Mouse (Mus musculus) telencephalon, adult 2 months (tissue): ENCODE measurements at regions not wholly inside any gene's neighbourhood (a gene's known extent, or its start where the extent isn't known, plus 50 kb on each side); places are given as distances from the start of the nearest gene placed in this dataset.
A peak's percentile ranks its signal among the peaks of the same experiment; 100 is the strongest.
"Not testable (repeated sequence)": the region's sequence is repeated elsewhere in the genome, so short reads cannot be mapped to it uniquely, and the experiment has no call there.

Source experiments
- DNase-seq: peaks from one replicate; pipeline ENCODE4 v3.0.0-alpha.2; 2011; ENCODE audit warnings: low read depth, low spot score

DNA sequence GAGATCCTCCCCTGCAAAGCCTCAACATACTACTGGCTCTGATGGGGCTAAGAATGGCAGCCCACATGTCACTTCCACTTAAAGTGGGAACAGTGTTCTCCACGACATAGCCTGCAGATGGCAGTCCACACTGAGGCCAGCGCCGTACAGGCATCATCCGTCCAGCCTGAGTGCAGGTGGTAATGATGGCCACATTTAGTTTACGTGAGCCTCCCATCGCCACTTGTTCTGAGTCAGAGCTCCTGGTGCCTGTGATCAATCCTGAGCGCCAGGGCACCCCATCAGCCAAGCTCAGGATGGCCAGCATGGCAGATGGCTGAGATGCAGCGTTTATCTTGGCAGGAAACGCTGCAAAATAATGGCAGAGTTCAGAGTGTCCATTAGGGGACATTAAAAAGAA lies 159.6 kb downstream of the Adgrd1 start:
- DNase-seq = no peak

DNA sequence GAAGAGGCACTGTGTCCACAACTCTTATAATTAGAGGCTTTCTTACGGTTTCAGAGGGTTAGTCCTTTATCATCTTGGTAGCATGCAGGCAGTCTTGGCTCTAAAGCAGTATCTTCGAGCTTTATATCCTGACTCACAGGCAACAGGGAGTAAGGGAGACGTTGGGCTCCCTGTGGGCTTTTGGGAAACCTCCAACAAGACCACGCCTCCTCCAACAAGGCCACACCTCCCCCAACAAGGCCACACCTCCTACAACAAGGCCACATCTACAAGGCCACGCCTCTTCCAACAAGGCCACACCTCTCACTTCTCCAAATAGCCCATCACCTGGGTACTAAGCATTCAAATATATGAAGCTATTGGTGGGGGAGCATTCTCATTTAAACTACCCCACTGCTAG lies 160.7 kb downstream of the Adgrd1 start:
- no peak for DNase-seq

DNA sequence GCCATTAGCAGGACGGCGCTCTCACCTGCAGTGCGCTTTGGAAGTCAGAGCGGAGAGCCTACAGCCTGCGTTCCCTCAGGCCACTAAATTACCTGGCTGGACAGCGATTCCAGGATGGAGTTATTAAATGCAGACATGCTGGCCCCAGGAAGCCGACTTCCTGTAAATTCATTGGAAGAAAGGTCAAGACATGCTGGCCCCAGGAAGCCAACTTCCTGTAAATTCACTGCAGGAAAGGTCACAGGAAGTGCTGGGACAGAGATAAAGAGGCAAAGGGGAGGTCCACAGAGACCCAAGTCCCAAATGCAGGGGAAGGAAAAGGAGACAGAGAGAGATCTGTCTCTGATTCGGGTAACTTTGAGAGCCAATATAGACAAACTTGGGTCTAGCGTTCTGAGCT lies 164.1 kb downstream of the Adgrd1 start:
- DNase-seq = no peak

DNA sequence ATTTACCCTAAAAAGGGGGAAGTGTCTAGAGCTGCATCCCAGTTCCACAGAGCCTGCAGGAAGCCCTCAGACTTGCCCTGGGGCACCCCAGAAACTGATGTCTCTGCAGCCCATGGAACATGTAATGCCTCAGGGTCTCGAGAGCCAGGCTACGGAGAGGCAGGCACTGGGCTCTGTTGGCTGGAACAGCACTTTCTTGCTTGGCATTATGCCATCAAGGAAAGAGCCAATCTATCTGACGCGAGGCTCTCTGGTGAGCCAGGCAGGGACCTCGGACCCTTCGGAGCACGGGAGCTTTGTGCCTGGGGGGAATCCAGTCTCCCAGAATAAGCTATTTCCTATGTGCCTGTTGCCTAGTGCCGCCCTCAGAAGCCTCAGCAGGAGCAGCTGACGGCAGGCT lies 166.6 kb downstream of the Adgrd1 start:
- no peak for DNase-seq

DNA sequence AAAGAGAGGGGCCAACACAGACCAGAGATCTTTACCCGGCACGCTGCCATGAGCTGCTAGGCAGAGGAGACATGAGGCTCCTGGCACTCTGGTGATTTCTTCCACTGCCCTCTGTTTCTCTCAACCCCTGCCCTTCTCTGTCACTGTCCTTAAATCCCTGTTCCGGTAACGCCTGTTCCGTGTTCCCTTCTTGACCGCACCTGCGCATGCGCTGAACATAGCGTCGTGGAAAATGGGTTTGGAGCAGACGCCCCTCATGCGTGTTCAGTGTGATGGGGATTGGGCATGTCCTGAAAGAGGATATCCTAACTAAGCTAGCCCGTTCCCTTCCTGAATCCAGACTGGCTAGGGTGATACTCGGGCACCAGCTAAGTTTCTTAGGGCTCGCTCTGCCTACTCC lies 167.8 kb downstream of the Adgrd1 start:
- no peak for DNase-seq

DNA sequence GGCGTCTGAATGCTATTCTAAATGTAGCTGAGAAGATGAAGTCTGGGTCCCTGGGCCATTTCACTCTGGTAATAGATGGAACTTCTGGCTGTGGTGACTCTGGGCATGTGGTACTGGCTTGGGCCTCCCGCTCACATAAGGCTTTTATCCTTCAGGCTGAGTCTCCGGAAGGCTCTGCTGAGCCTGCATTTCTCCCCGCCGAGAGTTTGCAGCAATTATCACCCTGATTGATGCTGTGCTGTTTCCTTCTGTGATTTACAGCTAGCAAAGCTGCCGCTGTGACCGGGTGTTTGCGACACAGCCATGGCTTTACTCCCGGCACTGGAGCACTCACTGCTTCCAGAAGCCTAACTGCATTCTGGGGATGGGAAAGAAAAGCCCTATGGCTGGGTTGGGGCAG lies 171.9 kb downstream of the Adgrd1 start:
- peak; percentile 31 for DNase-seq

DNA sequence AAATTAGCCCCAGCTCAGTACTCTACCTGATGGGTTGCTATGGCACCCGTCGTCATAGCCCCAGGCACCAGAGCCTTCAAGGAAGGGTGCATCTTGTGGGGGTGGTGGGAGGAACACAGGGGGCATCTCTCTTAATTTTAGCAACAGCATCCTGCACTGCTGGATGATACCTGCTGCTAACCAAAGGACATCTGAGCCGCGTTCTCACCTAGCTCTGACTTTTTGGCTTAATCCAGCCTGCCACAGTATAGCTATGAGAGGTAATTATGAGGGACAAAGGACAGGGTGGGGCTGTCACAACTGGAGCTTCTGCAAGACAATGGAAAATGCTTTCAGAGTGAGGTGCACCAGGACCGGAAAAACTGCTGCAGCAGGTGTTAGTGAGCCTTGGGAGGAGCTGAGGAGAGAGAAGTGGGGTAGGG lies 173.5 kb downstream of the Adgrd1 start:
- DNase-seq = no peak

DNA sequence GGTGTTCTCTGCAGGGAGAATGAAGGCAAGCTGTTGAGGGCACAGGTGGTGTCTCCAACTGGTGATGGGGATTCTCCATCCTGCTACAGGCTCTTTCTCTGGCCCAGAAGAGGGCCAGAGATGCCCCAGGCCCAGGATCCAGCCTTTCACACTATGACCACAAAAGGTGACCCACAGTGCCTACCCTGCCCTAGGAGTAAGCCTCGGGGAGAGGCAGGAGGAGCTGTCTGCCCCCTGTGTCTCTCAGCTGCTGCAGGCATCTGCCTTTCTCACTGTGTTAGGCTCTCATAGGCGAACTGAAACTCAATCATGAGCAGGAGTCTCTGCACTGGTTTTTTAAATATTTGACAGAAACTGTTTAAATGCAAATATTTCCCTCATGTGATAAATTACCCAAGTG lies 184.9 kb downstream of the Adgrd1 start:
- DNase-seq = no peak

DNA sequence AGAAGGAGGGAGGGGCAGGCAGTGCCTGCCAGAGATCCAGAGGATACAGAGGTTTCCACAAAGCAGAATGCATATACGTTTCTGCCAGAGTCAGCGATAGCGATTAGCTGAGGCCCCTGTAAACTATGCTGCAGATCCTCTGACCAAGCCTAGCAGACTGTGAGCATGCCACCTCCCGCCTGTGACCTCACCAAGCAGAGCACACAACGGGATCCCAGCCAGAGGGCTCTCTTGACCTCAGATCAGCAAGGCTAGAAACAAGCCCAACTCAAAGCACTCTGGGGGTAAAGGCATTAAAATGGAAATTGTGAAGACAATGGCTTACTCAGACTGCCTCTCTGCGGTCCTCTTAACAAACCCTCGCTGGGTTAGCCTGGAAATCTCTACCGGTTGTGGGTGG lies 185.6 kb downstream of the Adgrd1 start:
- DNase-seq = no peak

DNA sequence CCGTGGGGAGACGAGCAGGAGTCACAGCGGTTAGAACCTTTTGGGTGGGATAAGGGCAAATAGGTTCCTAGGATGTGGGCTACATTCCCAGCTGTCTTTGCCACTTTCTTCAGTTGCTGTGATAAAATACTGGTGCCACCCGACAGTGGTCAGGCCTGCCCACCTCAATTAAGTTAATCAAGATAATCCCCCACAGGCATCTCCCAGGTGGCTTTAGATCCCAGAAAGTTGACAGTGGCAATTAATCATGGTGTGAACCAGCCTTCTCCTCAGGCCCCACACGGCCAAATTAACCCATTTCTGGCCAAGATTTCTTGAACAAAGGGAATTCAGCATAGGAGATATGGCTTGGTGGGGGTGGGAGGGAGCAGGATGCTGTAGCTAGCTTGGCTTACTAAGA lies 186.3 kb downstream of the Adgrd1 start:
- DNase-seq = no peak

DNA sequence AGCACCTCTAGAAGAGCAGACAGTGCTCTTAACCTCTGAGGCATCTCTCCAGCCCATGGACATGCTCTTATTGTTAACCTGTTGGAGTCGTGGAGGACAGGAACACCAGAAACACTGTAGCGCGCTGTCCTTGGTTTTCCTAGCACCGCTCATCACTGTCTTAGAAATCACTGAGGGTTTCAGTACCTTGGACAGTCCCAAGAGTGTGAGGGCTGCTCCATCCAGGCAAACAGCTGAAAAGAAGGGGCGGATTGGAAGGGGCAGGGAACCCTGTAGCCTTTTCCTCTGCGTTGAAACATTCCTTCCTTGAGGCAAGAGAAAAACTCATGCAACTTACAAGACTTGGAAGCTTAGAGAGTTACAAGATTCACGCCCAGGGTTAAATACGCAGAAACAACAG lies 190.9 kb downstream of the Adgrd1 start:
- no peak for DNase-seq

DNA sequence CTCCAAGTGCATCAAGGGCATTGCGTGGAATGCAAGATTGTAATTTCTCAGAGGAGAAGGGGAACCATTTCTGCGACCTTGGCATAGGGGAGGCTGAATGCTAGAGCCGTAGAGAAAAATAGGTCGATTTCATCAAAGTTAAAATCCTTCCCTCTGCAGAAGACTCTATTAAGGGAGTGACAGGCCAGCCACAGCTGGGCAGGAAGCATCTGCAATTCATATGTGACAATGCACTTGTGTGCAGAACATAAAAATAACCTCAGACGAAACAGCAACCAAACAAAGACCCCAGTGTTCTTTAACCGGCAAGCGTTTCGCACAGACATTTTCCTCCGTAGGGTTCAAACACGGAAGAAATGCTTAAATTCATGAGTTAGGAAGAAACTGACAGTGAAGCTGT lies 196.3 kb downstream of the Adgrd1 start:
- DNase-seq = not testable (repeated sequence)

DNA sequence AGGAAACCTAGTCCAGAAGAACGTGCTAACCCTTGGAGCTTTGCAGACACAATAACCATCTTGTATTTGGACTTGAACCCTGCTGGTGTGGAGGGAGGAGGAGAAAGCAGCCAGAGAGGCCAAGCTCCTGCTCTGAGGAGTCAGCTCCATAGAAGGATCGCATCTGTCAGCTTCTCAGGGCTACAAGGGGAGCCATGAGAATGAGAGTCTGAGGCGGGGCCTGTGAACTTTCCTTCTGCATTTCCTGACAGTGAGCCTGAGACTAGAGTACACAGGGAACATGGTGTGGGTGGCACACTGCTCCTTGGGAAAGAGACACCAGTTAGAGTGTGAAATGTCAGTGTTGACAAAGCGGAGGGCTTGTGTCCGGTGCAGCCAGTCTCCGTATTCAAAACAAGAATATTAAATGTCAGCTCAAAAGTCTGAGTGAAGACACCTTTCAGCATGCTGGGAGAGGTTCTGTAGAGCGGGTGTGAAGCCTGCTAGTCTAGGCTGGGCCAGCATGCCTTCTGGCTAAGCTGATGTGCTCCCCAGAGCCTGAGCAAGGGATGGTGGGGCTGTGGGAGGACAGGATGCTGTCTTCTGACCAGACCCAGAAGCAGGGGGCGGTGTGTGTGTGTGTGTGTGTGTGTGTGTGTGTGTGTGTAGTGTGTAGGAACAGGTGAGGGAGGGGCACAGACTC lies 198.5 kb downstream of the Adgrd1 start:
- peak; percentile 6 for DNase-seq

DNA sequence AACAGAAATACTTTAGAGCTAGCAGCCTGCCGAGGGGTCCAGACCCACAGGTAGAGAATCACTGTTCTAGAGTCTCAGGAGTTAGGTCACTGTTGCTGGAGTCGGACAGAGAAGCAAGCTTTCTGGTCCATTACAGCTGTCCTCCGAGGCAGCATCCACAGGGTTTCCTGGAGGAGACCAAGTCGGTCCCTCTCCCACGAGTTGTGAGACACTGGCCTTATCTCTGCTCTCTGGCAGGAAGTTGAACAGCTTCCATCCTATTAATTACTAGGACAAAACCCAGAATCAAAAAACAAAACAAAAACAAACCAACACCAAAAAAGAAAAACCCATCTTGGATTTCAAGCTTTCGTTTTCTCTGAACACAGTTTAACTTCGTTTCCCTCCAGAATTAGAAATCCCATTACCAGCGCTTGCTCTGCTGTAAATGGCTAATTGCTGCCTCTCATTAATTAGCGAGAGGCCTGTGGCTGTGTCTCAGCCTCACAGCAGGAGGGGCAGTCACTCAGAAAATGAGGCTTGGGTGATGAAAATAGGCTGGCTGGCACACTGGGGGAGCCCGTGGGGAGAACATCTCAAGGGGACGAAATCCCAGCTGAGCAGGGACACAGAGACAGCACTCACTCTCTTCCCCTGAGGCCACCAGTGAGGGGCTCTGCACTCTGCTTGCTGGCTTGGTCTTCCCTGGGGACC lies 201.3 kb downstream of the Adgrd1 start:
- DNase-seq = peak; percentile 9

DNA sequence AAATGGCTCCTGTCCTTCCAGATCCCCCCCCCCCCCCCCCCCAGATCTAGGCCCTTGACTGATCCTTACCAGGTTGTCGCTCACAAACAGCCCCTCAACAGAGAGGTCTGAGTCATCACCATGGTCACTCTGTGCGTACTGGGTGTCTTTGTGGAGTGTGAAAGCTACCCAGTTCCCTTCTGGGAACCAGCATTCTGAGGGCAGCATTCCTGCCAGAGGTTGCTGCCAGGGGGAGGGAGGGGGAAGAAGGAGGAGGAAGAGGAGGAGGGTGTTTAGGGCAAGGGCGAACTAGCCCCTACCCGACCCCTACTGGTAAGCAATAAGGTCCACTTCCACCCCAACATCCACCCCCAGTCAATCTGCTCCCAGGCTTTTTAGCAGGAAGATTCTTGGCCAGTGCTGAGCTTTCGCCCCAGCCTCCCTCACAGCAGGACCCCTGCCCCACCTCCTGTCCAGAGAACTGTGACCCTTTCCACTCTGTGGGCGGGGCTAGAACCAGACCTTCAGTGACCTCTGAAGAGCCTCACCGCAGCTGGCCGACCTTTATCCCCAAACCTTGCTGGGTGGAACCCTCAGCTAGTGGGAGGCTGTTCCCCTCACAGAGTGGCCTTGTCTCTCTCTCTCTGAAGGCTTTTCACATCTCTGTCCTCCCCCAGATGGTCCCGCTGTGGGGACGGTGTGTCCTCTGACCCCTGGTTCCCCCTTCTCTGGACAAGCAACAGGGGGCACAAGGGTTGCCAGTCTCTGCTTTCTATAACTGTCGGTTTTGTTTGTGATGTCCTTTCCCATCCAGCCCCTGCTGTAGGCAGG lies 202.2 kb upstream of the Sfswap start:
- DNase-seq = no peak

DNA sequence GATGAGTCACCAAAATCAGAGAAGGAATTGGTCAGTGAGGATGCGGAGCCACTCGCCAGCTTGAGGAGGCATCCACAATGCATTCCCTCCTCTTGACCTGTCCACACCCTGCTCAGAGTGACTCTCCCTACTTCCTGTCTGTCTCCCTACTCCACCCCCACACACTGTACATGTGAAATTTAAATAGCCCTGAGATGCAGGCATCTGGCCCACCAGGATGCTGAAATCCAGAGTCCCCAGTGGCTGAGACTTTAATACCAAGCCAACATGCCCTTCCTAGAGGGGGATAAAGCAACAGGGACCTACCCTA lies 201.6 kb upstream of the Sfswap start:
- no peak for DNase-seq

DNA sequence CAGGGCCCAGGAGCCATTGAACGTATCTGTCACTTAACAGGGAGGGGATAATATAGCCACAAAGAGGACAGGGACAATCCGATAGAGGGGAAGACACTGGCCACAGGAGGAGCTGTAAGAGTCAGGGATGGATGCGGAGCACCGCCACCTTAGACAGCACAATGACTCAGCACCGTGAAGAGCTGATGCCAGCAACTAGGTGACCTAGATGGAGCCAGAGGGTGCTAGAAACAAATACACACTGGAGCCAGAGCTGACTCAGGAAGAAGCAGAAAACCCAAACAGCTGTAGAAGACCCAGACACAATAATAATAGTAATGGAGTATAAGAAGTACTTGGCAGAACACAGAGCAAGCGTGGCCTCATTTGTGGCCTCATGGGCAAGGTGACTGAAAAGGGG lies 200.6 kb upstream of the Sfswap start:
- no peak for DNase-seq

DNA sequence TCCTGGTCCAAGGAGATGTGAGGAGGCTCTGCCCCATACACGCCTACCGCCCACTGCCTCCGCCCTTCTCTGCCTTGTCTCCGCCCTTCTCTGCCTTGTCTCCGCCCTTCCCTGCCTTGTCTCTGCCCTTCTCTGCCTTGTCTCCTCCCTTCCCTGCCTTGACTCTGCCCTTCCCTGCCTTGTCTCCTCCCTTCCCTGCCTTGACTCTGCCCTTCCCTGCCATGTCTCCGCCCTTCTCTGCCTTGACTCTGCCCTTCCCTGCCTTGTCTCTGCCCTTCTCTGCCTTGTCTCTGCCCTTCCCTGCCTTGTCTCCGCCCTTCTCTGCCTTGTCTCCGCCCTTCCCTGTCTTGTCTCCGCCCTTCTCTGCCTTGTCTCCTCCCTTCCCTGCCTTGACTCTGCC lies 185.4 kb upstream of the Sfswap start:
- no peak for DNase-seq

DNA sequence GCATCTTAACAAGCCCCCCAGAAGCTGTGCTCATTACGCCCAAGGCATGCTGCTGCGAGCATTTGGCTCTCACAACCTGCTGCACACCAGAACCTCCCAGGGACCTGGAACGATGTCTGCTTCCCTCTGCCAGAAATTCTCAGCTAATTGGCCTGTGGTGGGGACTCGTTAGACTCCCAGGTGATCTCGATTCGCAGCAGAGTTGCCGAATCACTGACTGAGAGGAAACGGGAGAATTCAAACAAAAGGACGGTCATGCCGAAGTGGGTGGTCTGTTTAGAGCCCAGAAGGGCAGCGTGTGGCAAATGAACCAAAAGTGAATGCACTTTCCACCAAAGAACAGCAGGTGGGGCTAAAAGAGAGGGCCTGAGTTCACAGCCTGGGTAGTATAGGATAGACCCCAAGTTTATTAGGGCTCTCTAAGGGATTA lies 169.9 kb upstream of the Sfswap start:
- DNase-seq = no peak

DNA sequence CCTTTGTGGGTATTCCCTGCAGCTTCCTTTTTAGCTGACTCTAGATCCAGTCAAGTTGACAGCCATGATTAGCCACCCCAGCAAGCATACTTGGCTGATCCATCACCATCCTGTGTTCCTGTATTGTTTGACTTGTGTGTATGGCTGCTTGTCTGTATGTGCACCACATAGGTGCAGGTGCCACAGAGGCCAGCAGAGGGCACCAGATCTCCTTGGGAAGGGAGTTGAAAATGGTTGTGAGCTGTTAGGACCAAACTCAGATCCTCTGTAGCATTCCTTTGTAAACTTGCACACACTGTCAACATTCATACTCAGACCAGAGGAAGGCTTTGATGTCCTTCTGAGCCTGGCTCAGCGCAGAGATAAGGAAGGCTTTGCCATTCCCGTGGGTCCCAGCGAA lies 169.0 kb upstream of the Sfswap start:
- no peak for DNase-seq

DNA sequence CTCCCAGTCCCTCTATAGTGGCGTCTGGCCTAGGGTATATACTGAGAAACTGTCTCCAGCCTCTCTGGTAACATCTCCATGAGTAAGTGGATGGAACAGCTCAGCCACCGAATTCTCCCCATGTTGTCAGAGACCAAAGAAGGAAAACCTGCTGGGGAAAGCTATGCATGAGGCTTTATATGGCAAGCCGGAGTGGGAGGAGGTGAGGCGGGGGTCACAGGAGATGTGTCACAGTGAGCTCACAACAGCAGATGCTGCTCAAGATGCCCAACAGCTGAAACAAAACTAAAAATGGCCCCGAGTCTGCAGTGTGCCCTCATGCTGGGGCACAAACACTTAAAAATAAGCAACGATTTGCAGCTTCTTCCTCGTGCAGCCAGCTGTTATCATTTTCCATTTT lies 162.5 kb upstream of the Sfswap start:
- peak; percentile 46 for DNase-seq

DNA sequence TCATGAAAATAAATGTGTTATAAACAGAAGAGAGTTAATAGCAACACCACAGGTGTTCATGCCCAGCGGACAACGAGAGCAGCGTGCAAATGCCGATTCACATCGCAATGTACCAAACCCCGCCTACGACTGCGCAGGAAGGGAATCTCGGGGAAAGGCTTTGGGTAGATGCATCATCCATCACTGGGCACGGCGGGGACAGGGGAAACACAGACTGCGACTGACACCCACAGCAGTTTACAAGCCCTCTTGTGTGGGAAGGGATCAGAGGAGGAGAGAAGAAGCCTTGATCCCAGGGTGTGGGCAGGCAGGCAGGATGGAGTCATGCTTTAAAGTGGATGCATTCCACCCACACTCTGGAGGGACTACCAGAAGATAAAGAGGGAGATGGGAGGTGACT lies 157.0 kb upstream of the Sfswap start:
- peak; percentile 32 for DNase-seq

DNA sequence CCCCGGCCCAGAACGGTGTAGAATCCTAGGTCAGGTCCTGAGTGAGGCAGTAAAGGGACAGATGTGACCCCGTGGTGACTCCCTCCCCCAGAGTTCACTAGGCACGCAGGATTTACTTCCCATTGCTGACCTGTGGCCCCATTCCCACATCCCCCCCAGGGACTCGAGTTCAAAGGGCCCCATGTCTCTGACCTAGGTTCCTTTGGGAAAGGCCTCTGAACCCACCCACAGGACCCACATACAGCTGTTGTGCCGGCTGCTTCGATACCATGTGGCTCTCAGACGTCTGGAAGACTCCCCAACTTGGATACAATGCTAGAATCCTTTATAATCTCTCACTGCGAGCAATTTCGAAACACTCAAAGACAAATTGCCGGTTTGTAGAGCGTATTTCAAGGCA lies 151.0 kb upstream of the Sfswap start:
- no peak for DNase-seq
